Mouse (Mus musculus) kidney, embryonic 15.5 days (tissue): ENCODE measurements around the gene Podxl2. TPM values are rescaled to one million over a fixed set of nuclear protein-coding genes. Genes with fewer than 3 reads are reported as not detected.

Experiments
- ATAC-seq: fragments of 200-750 bp; cut with Nextera tagmentation; replicated peaks from 2 replicates; pipeline ENCODE4 v1.8.0; 2017; ENCODE audit warnings: moderate TSS enrichment; ENCODE audit not compliant: low FRiP score
- H3K27ac ChIP-seq: fragments of 300-500 bp; sonication (generic); 2 replicates; pipeline ENCODE4 v1.5.1; 2015; ENCODE audit warnings: mild to moderate bottlenecking, inconsistent platforms
- H3K27me3 ChIP-seq: fragments of 300-500 bp; sonication (generic); 2 replicates; pipeline ENCODE4 v1.6.1; 2015; ENCODE audit warnings: inconsistent platforms
- H3K36me3 ChIP-seq: fragments of 300-500 bp; sonication (generic); 2 replicates; pipeline ENCODE4 v1.6.1; 2015; ENCODE audit warnings: inconsistent platforms
- H3K4me1 ChIP-seq: fragments of 300-500 bp; sonication (generic); 2 replicates; pipeline ENCODE4 v1.6.1; 2015; ENCODE audit warnings: inconsistent platforms
- H3K4me2 ChIP-seq: fragments of 300-500 bp; sonication (generic); 2 replicates; pipeline ENCODE4 v1.6.1; 2015; ENCODE audit warnings: moderate library complexity, mild to moderate bottlenecking, inconsistent platforms
- H3K4me3 ChIP-seq: fragments of 300-500 bp; sonication (generic); replicated peaks from 2 replicates; pipeline ENCODE4 v1.5.1; 2015; ENCODE audit warnings: mild to moderate bottlenecking, inconsistent platforms
- H3K9ac ChIP-seq: fragments of 300-500 bp; sonication (generic); 2 replicates; pipeline ENCODE4 v1.6.1; 2015; ENCODE audit warnings: mild to moderate bottlenecking, inconsistent platforms
- H3K9me3 ChIP-seq: fragments of 300-500 bp; sonication (generic); replicated peaks from 2 replicates; pipeline ENCODE4 v1.6.1; 2016; ENCODE audit warnings: inconsistent platforms
- WGBS: fragments of 180-500 bp; shearing (Covaris S2); methylation state at CpG from one replicate; pipeline ENCODE4 v1.1.7; 2015; ENCODE audit warnings: mixed read lengths; 5-methylcytosine and 5-hydroxymethylcytosine counted together
- polyA plus RNA-seq: library from polyadenylated mRNA; unstranded; fragments of >200 nt; fragmentation: Nextera tagmentation; extraction: Ambion mirVana; gene quantifications from 2 replicates; pipeline ENCODE4 v1.2.1, GENCODE M21; 2015

Gene Podxl2
- polyA plus RNA-seq, 1 experiment from 2014 or later, result 55.0 TPM

DNA sequence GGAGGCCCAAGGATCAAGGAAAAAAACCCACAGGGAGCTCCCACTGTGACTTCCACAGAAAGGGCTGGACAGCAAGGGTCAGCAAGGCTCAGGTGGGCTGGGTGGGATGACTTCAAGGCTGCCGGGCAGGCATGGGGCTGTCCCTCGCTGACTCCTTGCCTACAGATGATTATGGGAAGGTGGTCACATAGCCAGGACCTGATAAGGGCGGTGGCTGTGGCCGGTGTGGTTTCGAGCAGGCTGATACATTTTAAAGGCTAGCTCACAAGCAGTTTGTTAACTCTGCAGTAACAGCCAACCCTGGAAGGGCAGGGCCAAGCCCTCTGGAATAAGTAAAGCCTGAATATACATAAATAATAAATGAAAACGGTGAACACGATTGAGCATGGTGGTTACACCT is 71.8 kb downstream of the Podxl2 start:
- no peak overlapping the region for H3K4me2 ChIP-seq
- no peak overlapping the region for H3K27ac ChIP-seq
- H3K27me3 ChIP-seq, result no peaks in the 10 kb centered on the region
- H3K36me3 ChIP-seq, result no peaks in the 10 kb centered on the region
- WGBS, result 82% methylated on average over 7 of the region's 7 CpGs
- H3K9me3 ChIP-seq, result no peaks in the 10 kb centered on the region
- H3K4me1 ChIP-seq, result peaks cover 15% of the 10 kb centered on the region
- no peak overlapping the region for H3K9ac ChIP-seq
- no peak for ATAC-seq
- no peak overlapping the region for H3K4me3 ChIP-seq

DNA sequence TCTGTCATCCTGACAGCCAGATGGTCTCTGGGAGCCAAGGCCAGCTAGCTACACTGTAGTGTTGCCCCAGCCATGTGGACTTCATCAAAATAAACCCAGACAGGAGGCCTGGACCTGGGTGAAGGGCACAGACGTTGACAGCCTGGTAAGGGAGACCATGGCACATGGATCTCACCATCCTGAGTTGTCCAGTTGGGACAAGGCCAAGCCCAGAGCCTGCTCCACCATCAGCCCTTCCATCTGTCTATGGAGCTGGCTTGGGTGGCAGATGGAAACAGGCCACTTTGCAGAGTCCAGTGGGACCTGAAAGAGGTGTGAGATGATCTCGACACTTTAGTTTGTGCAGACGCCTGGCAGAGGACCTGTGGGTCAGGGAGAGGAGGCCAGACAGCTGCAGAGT is 74.1 kb downstream of the Podxl2 start:
- H3K4me1 ChIP-seq, result peaks cover 10% of the 10 kb centered on the region
- H3K9ac ChIP-seq, result no peak overlapping the region
- WGBS, result 28% methylated on average over 3 of the region's 3 CpGs
- no peak overlapping the region for H3K4me3 ChIP-seq
- H3K4me2 ChIP-seq, result no peak overlapping the region
- H3K27me3 ChIP-seq, result no peaks in the 10 kb centered on the region
- no peaks in the 10 kb centered on the region for H3K9me3 ChIP-seq
- peak; percentile 40; the same call in 1 of the 2 replicates for ATAC-seq
- no peak overlapping the region for H3K27ac ChIP-seq
- no peaks in the 10 kb centered on the region for H3K36me3 ChIP-seq

DNA sequence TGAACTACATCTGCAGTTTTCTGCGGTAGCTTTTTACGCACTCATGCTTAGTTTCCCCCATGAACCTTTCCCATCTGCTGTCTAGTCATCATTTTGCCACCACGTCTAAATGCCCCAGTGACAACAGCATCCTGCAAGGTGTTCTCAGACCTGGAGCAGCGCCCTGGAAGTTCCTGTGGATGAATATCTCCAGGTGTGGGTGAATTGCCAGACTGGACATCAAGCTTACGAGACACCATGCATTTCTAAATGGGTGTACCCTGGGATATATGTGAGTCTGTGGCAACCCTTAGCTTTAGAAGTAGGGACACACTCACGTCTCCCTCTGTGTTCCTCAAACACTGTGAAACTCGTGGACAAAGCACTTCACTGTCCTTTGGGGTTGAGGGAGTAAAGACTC is 74.7 kb downstream of the Podxl2 start:
- H3K36me3 ChIP-seq, result no peaks in the 10 kb centered on the region
- H3K9ac ChIP-seq, result no peak overlapping the region
- no peak overlapping the region for H3K4me2 ChIP-seq
- peaks cover 12% of the 10 kb centered on the region for H3K4me1 ChIP-seq
- WGBS, result 85% methylated on average over 7 of the region's 7 CpGs
- H3K27me3 ChIP-seq, result no peaks in the 10 kb centered on the region
- no peak overlapping the region for H3K4me3 ChIP-seq
- ATAC-seq, result no peak
- H3K27ac ChIP-seq, result no peak overlapping the region
- H3K9me3 ChIP-seq, result no peaks in the 10 kb centered on the region

DNA sequence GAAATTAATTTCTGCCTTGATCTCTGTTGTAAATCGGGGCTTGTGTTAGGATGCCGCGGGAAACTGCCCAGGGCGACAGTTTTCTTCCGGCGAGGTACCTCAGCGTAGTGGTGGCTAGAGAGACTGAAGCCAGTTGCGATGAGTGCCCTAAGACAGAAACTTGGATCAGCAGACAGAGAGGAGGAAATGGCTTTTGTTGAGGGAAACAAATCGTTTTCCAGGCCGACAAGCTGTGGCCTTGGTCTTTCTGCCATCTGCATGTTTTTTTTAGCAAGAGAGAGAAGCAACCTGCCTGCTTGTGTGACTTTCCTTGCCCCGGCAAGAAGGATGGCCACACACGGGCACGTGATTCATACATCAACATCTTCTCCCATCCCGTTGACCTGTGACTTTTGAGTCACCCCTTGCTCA is 80.3 kb downstream of the Podxl2 start:
- Histone ChIP-seq H3K4me3 (no peak overlapping the region), H3K4me2 (no peak overlapping the region), H3K9ac (no peak overlapping the region), H3K27me3 (no peaks in the 10 kb centered on the region), H3K27ac (no peak overlapping the region; the same call in 1 of the 2 replicates), H3K36me3 (no peaks in the 10 kb centered on the region), H3K4me1 (peaks cover 47% of the 10 kb centered on the region), H3K9me3 (no peaks in the 10 kb centered on the region)
- no peak for ATAC-seq
- 39% methylated on average over 14 of the region's 14 CpGs for WGBS

DNA sequence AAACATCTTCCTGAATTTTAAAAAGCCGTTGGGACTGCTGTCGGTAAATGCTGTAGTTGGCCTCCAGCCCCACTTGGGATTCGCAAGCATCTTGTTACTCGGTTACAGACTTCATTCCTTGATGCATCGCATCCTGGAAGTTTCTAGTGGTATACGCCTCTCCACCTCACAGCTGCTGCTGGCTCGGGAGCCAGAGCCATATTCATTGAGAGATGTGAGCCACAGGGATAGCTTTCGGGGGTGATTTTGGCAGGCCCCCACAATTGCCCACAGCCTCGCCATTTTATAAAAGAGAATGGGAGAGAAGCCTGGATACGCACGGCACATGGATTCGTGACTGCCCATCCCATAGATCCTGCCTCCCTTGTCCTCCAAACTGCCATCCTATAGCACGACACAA is 81.0 kb downstream of the Podxl2 start:
- WGBS, result 81% methylated on average over 13 of the region's 13 CpGs
- ATAC-seq, result no peak

DNA sequence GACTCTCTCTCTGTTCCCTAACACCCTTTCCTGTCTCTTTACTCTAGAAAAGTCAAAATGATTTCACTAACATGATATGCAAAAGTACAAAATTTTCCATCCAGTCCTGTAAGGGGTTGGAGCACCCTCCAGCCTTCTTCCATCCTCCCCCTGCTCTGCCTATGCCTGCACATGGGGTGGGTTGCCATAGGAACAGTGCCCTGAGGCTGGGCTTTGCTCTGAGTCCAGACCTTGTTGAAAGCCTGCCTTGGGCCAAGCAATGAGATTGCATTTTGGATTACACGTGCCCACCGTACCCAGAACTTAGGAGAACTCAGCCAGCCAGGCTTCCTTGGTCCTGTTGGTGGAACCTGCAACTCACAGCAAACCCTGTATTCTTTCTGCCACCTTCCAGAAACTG is 81.6 kb downstream of the Podxl2 start:
- H3K27ac ChIP-seq, result no peak overlapping the region
- no peak for ATAC-seq

More for the DNA sequence above, 81.0 kb downstream of the Podxl2 start:
- H3K9me3 ChIP-seq, result no peaks in the 10 kb centered on the region
- H3K27me3 ChIP-seq, result no peaks in the 10 kb centered on the region
- no peak overlapping the region for H3K9ac ChIP-seq
- no peak overlapping the region for H3K27ac ChIP-seq
- no peak overlapping the region for H3K4me2 ChIP-seq
- no peak overlapping the region for H3K4me3 ChIP-seq
- H3K36me3 ChIP-seq, result no peaks in the 10 kb centered on the region
- peaks cover 54% of the 10 kb centered on the region for H3K4me1 ChIP-seq

More for the DNA sequence above, 81.6 kb downstream of the Podxl2 start:
- no peaks in the 10 kb centered on the region for H3K9me3 ChIP-seq
- H3K9ac ChIP-seq, result no peak overlapping the region
- no peak overlapping the region for H3K4me2 ChIP-seq
- H3K4me1 ChIP-seq, result peaks cover 60% of the 10 kb centered on the region
- H3K27me3 ChIP-seq, result no peaks in the 10 kb centered on the region
- H3K4me3 ChIP-seq, result no peak overlapping the region
- H3K36me3 ChIP-seq, result no peaks in the 10 kb centered on the region
- 68% methylated on average over 2 of the region's 2 CpGs for WGBS

Other genes starting within 250 kb of the Podxl2 start
- gene Kbtbd12, start 237.1 kb downstream of the Podxl2 start, polyA plus RNA-seq, result 0.34 and 0.45 TPM in 2 replicates
- 38.6 and 39.0 TPM in 2 replicates for gene Mgll, start 150.6 kb downstream of the Podxl2 start, polyA plus RNA-seq
- 32.4 and 35.4 TPM in 2 replicates for gene Abtb1, start 33.1 kb downstream of the Podxl2 start, polyA plus RNA-seq
- gene Mcm2, start 23.7 kb upstream of the Podxl2 start, polyA plus RNA-seq, result 145 and 158 TPM in 2 replicates
- gene Tpra1, start 27.2 kb upstream of the Podxl2 start, polyA plus RNA-seq, result 68.3 and 75.1 TPM in 2 replicates